Mouse (Mus musculus) liver, embryonic 11.5 days (tissue): Measurements from ENCODE around the gene Pla2g4b. TPM values are rescaled to one million over a fixed set of nuclear protein-coding genes. Genes with fewer than 3 reads are reported as not detected.

Source experiments
- ATAC-seq: fragments of 200-750 bp; cut with Nextera tagmentation; replicated peaks from 2 replicates; pipeline ENCODE4 v1.8.0; 2017; ENCODE audit warnings: moderate number of reproducible peaks, mild to moderate bottlenecking, moderate TSS enrichment, moderate library complexity; ENCODE audit not compliant: low FRiP score
- DNase-seq: peaks from one replicate; pipeline ENCODE4 v3.0.0-alpha.2; 2017; ENCODE audit warnings: low spot score
- H3K27ac ChIP-seq: fragments of 300-500 bp; sonication (generic); 2 replicates; pipeline ENCODE4 v1.5.1; 2014; ENCODE audit warnings: mild to moderate bottlenecking, low read depth, low read length, control low read depth
- H3K27me3 ChIP-seq: fragments of 300-500 bp; sonication (generic); replicated peaks from 2 replicates; pipeline ENCODE4 v1.6.1; 2014; ENCODE audit warnings: low read length, mixed read lengths; ENCODE audit not compliant: control insufficient read depth, insufficient read depth
- H3K36me3 ChIP-seq: fragments of 300-500 bp; sonication (generic); 2 replicates; pipeline ENCODE4 v1.6.1; 2014; ENCODE audit warnings: mild to moderate bottlenecking, low read length, moderate library complexity, mixed read lengths; ENCODE audit not compliant: control insufficient read depth, insufficient read depth
- H3K4me1 ChIP-seq: fragments of 300-500 bp; sonication (generic); replicated peaks from 2 replicates; pipeline ENCODE4 v1.6.1; 2014; ENCODE audit warnings: low read length, mixed read lengths; ENCODE audit not compliant: control insufficient read depth, insufficient read depth
- H3K4me2 ChIP-seq: fragments of 300-500 bp; sonication (generic); 2 replicates; pipeline ENCODE4 v1.6.1; 2014; ENCODE audit warnings: mild to moderate bottlenecking, control low read depth, moderate library complexity
- H3K4me3 ChIP-seq: fragments of 300-500 bp; sonication (generic); 2 replicates; pipeline ENCODE4 v1.5.1; 2014; ENCODE audit warnings: low read depth, low read length, control low read depth
- H3K9ac ChIP-seq: fragments of 300-500 bp; sonication (generic); 2 replicates; pipeline ENCODE4 v1.6.1; 2014; ENCODE audit warnings: low read depth, low read length, control low read depth
- H3K9me3 ChIP-seq: fragments of 300-500 bp; sonication (generic); 2 replicates; pipeline ENCODE4 v1.6.1; 2016; ENCODE audit warnings: low read length, inconsistent platforms, mixed read lengths; ENCODE audit not compliant: control insufficient read depth
- WGBS: fragments of 180-500 bp; shearing (Covaris S2); extraction: QIAGEN DNeasy Blood & Tissue Kit; methylation state at CpG from one replicate; pipeline ENCODE4 v1.1.7; 2014; 5-methylcytosine and 5-hydroxymethylcytosine counted together
- polyA plus RNA-seq: library from polyadenylated mRNA; unstranded; fragments of >200 nt; fragmentation: Nextera tagmentation; extraction: Ambion mirVana; gene quantifications from 2 replicates; pipeline ENCODE4 v1.2.1, GENCODE M21; 2014

Gene Pla2g4b
- polyA plus RNA-seq, 1 experiment from 2014 or later: 2.3 TPM

GRCm38 (mm10) chr2:120008672-120009071 lies 24.5 kb upstream of the Pla2g4b start:
- Histone ChIP-seq H3K9me3 (no peaks in the 10 kb centered on the region), H3K4me3 (no peak overlapping the region), H3K9ac (no peak overlapping the region), H3K27ac (no peak overlapping the region), H3K36me3 (no peaks in the 10 kb centered on the region; the same call in 1 of the 2 replicates), H3K27me3 (no peaks in the 10 kb centered on the region), H3K4me2 (no peak overlapping the region), H3K4me1 (no peaks in the 10 kb centered on the region)
- WGBS: 38% methylated on average over 4 of the region's 4 CpGs
- no peak for DNase-seq
- ATAC-seq: no peak

DNA sequence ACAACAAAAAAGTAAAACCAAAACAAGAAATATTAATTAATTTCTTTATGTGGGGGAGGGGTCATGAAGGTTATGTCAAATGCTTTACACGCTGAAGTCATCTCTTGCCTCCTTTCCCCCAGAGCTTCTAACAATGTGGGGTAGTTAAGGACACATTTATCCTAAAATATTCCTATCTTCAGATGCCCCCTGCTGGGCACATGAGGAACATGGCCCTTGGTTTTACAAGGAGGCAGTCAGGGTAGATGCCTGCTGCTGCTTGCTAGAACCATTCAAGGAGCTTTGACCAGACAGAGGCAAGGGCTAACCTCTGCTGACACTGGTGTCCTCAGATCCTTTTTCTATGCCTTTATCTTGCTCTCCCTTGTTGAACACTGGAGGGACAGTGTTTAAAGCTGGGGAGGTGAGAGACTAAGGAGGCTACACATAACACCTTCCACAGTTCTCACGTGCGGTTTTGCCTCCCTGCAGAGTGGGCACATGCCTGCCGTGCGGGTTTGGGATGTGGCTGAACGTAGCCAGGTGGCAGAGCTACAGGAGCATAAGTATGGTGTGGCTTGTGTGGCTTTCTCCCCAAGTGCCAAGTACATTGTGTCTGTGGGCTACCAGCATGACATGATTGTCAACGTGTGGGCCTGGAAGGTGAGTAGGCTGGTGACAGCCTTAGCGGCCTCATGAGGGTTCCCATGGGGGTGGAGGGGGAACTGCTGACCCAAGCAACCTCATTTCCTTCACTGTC lies 21.6 kb upstream of the Pla2g4b start:
- Histone ChIP-seq H3K4me3 (no peak overlapping the region), H3K27me3 (no peaks in the 10 kb centered on the region), H3K4me2 (no peak overlapping the region), H3K9ac (no peak overlapping the region), H3K4me1 (no peaks in the 10 kb centered on the region; the same call in 1 of the 2 replicates), H3K36me3 (no peaks in the 10 kb centered on the region; the same call in 1 of the 2 replicates), H3K9me3 (no peaks in the 10 kb centered on the region), H3K27ac (no peak overlapping the region)
- 77% methylated on average over 8 of the region's 8 CpGs for WGBS
- ATAC-seq (no peak), DNase-seq (no peak)

- H3K9ac ChIP-seq: no peak overlapping the region
- WGBS: 68% methylated on average over 13 of the region's 13 CpGs
- DNase-seq (no peak), ATAC-seq (0 out of 2 replicates have a peak, but pooled peaks have one; percentile 51)
- no peaks in the 10 kb centered on the region; the same call in 1 of the 2 replicates for H3K4me1 ChIP-seq
- H3K27ac ChIP-seq: no peak overlapping the region
- H3K4me2 ChIP-seq: no peak overlapping the region
- no peaks in the 10 kb centered on the region for H3K27me3 ChIP-seq
- H3K9me3 ChIP-seq: no peaks in the 10 kb centered on the region
- H3K36me3 ChIP-seq: peaks cover 5% of the 10 kb centered on the region; the same call in 1 of the 2 replicates
- no peak overlapping the region for H3K4me3 ChIP-seq
These were observed 20.3 kb upstream of the Pla2g4b start for GRCm38 (mm10) chr2:120012924-120013323.

DNA sequence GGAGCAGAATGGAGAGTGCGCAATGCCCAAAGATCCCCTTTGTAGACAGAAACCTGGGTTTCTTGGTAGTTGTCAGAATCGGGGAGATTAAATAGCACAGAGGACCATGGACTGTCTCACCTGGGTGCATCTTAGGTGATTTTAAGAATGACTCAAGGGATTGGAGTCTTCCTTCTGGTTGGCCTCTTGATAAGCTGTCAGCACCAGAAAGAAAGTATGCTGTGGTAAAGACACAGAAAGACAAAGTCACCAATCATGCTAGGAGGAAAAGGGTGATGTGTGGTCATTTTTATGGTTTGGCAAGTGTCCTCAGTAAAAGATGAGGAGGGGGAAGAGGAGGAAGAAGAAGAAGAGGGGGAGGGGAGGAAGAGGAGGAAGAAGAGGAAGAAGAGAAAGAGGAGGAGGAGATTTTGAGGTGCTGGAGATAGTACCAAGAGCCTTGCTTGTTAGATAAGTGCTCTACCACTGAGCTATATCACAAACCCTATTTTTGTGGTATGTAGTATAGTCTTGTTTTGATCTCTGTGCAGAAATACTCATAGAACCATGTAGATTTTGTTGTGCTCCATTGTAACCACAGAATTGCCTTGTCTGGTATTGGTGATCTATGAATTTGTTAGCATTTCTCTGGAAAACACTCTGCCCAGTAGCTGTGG lies 19.3 kb upstream of the Pla2g4b start:
- Histone ChIP-seq H3K4me2 (no peak overlapping the region), H3K27me3 (no peaks in the 10 kb centered on the region), H3K9me3 (no peaks in the 10 kb centered on the region), H3K9ac (no peak overlapping the region), H3K4me3 (no peak overlapping the region), H3K4me1 (no peaks in the 10 kb centered on the region; the same call in 1 of the 2 replicates), H3K36me3 (peaks cover 5% of the 10 kb centered on the region; the same call in 1 of the 2 replicates), H3K27ac (no peak overlapping the region)
- no peak for DNase-seq
- no peak for ATAC-seq
- WGBS: 89% methylated on average over 2 of the region's 2 CpGs

DNA sequence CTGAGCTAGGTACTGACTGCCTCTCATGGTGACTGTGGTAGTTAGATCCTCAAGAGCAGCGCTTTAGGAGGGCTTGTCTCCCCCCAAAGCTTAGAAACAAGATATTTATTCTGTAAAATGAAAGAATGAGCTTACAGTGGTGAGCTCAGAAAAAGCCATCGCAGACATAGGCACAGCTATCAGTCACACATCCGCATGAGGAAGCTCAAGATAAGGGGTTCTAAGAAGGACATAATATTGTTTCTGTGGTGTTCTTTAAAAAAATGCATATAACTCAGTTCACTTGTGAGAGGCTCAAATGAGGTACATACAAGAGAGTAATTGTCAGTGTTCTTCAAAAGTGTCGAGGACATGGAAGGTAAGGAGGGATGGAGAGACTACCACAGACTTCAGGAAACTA lies 17.3 kb upstream of the Pla2g4b start:
- no peaks in the 10 kb centered on the region for H3K27me3 ChIP-seq
- H3K4me1 ChIP-seq: no peaks in the 10 kb centered on the region; the same call in 1 of the 2 replicates
- DNase-seq (no peak), ATAC-seq (peak; percentile 51; the same call in 1 of the 2 replicates)
- no peaks in the 10 kb centered on the region for H3K9me3 ChIP-seq
- peak overlapping the region; percentile 7 for H3K4me2 ChIP-seq
- peaks cover 5% of the 10 kb centered on the region; the same call in 1 of the 2 replicates for H3K36me3 ChIP-seq
- H3K4me3 ChIP-seq: no peak overlapping the region
- H3K27ac ChIP-seq: no peak overlapping the region
- 68% methylated on average over 4 of the region's 4 CpGs for WGBS
- no peak overlapping the region for H3K9ac ChIP-seq

DNA sequence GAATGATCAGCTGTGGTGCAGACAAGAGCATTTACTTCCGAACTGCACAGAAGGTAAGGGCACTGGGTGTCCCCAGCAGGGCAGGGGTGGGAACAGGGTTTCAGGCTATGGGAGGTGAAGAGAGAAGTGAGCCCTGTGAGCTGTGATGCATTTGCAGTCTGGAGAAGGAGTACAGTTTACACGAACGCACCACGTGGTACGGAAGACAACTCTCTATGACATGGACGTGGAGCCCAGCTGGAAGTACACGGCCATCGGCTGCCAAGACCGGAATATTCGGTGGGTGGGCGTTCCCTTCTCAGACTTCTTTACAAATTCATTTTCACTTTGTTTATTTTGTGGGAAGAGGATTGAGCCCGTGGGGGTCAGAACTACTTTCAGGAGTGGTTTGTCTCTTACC lies 15.6 kb upstream of the Pla2g4b start:
- DNase-seq (no peak), ATAC-seq (no peak)
- 90% methylated on average over 12 of the region's 12 CpGs for WGBS
- Histone ChIP-seq H3K4me2 (no peak overlapping the region), H3K27me3 (no peaks in the 10 kb centered on the region), H3K4me3 (no peak overlapping the region), H3K9ac (no peak overlapping the region), H3K4me1 (no peaks in the 10 kb centered on the region; the same call in 1 of the 2 replicates), H3K27ac (no peak overlapping the region), H3K36me3 (peaks cover 5% of the 10 kb centered on the region; the same call in 1 of the 2 replicates), H3K9me3 (no peaks in the 10 kb centered on the region)

- Histone ChIP-seq H3K9ac (no peak overlapping the region), H3K27me3 (no peaks in the 10 kb centered on the region), H3K36me3 (no peaks in the 10 kb centered on the region; the same call in 1 of the 2 replicates), H3K27ac (no peak overlapping the region), H3K4me1 (peaks cover 14% of the 10 kb centered on the region), H3K9me3 (no peaks in the 10 kb centered on the region), H3K4me2 (no peak overlapping the region), H3K4me3 (no peak overlapping the region)
- DNase-seq: no peak
- ATAC-seq: no peak
- 84% methylated on average over 5 of the region's 5 CpGs for WGBS
These were observed 8.9 kb upstream of the Pla2g4b start for GRCm38 (mm10) chr2:120024337-120024736.

DNA sequence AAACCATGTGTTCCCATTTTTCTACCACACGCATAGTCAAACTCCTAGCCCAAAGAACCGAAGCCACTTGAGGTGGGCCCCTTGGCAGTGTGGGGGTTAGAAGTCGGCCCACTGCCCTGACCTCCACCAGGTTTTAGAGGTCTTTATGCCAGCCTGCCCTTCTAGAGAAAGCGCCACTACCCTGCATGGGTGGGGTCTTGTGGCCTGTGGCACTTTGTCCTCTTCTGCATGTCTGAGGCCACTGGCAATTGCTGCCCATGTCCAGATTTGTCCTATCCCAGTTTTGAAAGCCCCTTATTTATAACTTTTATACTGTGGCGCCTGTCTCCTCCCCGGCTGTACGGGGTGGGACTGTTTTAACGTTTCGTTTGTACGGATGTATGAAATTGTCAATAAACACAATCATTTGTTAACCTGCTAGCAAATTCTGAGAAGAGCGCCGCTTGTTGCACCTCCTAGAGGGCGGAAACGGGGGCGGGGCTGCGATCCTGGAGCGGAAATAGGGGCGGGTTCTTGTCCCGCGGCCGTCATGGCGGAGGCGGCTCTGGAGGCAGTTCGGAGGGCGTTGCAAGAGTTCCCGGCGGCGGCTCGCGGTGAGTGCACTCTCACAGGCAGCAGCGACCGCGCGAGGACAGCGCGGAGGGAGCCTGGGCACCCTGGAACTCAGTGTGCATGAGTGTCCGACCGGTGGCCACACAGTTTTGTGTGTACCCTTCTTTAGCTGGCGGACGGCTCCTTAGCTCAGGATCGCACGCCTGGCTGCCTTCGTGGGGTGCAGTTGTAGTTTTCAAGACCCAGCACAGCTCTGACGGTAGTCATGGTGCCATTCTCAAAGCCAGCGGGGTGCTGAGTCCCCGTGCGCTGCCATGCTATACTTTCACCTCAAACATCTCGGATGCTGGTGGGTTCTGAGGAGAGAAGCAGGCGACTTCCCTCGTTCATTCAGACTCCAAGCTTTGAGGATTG lies 6.0 kb upstream of the Pla2g4b start, which contains the start of the genes Jmjd7 and Gm28042:
Gene Jmjd7, plus strand, starts transcription at position 500 of the 966 bp plus-strand sequence.
Gene Gm28042, plus strand, starts transcription at position 510 of the 966 bp plus-strand sequence.
- WGBS: 5% methylated on average over 50 of the region's 50 CpGs
- Histone ChIP-seq H3K27ac (peak within 1 kb of the TSS; percentile 70), H3K4me1 (peaks cover 22% of the 10 kb centered on the region), H3K4me3 (peak within 1 kb of the TSS; percentile 75), H3K27me3 (no peaks in the 10 kb centered on the region), H3K9ac (peak within 1 kb of the TSS; percentile 78), H3K4me2 (peak within 1 kb of the TSS; percentile 89), H3K36me3 (peaks cover 2% of the 10 kb centered on the region; the same call in 1 of the 2 replicates), H3K9me3 (no peaks in the 10 kb centered on the region)
- ATAC-seq (peak; percentile 85), DNase-seq (peak; percentile 95)
